Mouse (Mus musculus) heart, adult 9 months (tissue): ENCODE data around the gene Ncbp2.
"Not testable (repeated sequence)": the region's sequence is repeated elsewhere in the genome, so short reads cannot be mapped to it uniquely, and the experiment has no call there.

Experiments used
- DNase-seq, 2 experiments: peaks; one replicate each; pipeline ENCODE4 v3.0.0; 2022; ENCODE audit warnings: low spot score in 2 of 2

Ncbp2 gene

DNA sequence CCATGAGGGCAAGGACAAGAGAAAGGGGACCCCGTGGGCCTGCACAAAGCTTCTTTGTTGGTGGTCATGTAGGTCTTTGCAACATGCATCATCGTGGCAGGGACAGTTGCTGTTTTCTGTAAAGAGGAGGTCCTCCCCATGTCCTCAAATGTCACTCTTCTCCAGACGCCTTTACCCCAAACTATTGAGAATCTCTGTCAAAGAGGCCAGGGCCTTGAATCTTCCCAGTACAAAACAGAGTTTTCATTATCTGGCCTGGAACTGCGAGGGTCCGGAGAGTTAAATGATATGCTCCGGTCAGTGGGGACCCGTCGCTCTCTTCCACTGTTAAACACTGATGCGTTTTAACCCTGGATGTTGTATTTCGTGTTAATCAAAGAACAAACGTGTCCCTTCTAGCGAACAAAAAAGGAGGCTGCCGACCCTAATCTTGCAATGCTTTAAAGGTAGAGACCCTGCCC is 13.7 kb upstream of the Ncbp2 start:
- no peak for DNase-seq

DNA sequence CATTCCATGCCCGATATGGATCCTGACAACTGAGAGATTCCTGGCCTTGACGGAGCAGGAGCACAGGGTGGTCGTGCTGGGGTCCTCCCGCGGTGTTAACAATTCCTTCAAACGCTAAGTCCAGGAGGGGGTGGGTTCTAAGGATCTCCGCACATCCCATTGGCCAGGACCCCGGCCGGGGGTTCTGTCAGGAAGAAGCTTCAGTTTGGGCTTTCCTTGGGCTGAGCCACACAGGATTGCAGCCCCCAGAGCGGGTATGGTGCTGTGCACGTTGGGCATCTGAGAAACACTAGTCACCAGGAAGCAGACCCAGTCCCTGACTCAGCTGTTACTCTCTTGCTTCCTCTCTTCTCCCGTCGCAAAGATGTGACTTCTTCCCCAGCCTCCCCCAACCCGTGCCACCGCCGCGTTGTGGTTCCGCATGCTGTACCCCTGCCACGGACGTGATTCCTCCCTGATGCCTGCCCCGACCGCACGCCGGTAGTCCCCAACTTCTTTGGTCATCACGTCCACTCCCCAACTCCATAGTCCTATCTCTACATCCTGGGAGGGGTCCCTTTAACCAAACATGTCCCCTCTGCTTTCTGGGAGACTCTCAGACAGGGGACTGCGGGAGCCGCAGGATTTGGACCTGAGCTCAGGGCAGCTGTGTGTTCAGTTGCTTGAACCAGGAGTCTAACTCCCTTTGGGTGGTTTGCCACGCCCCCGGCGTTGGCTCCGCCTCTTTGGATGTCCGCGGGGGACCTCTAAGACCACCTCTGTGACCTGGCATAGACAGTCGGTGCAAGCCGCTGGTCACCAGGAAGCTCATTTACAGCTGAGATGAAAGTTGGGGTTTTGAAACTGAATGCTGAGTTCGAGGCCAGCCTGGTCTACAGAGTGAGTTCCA is 13.0 kb upstream of the Ncbp2 start:
- DNase-seq: no peak

DNA sequence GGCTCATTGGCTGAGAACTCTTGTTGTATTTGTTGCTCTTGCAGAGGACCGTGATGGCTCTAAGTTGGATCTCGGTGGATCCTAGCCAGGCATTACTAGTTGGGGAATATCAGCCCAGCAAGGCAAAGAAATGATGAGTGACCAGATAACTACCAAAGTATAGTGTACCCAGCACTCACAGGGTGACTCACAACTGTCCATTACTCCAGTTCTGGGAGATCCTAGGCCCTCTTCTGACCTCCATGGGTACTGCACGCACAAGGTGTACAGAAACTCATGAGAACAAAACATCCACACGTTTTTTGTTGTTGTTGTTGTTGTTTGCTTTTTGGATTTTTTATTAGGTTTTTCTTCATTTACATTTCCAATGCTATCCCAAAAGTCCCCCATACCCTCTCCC is 11.7 kb upstream of the Ncbp2 start:
- DNase-seq: no peak

DNA sequence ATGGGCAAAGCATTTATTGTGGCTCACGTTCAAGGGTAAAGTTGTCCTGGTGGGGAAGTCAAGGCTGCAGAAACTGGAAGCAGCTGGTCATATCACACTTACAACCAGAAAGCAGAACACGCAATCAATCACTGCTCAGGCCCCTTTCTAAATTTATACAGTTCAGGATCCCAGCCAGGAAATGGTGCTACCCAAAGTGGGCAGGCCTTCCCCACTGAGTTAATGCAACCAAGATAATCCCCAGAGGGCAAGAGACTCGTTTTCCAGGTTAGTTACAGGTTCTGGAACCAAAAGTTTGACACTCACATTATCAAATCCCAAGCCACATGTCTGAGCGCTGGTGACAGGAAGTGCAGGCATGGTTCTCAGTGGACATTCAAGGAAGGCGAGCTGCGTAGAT is 9.5 kb upstream of the Ncbp2 start:
- DNase-seq: no peak

DNA sequence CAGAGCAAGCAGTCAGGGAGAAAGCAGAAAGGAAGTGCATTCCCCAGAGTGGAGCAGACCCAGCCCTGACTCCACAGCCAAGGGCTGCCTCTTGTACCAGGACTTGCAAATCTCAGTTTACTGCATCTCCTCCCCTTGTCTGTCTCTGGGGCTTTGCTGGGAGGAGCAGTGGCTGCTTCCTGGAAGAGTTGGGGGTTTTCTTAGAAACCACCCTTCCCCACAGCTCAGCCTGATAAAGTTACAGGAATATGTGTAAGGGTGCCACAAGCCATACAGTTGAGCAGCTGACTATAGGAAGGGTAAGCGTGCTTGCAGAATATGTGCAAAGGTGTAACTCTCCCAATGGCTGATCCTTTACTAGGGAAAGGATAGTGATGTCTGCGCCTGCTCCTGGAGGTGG is 7.7 kb upstream of the Ncbp2 start:
- DNase-seq: no peak

GRCm38 (mm10) chr16:31943980-31944379 is 4.3 kb upstream of the Ncbp2 start:
- peak in 1 of 2 experiments; percentile 63 for DNase-seq

- no peak for DNase-seq
Measured at GRCm38 (mm10) chr16:31944698-31945255, 3.5 kb upstream of the Ncbp2 start.

DNA sequence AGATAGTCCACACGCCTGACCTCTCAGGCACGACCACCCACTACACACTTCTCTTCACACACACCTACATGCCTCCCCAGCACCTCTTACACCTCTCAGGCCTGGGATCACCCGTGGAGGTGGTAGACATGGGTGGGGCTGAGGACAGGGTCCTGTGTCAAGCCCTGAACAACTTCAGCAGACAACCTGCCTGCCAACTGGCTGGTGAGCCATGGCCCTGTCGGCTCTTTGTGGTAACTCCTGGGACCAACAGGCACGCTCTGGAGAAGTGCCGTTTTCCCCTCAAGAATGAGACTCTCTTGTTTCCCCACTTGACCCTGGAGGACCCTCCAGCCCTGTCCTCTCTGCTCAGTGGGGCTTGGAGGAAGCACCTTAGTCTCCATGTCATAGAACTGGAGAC is 2.9 kb upstream of the Ncbp2 start:
- no peak for DNase-seq

- DNase-seq: not testable (repeated sequence)
Measured at GRCm38 (mm10) chr16:31945986-31946385, 2.3 kb upstream of the Ncbp2 start.

DNA sequence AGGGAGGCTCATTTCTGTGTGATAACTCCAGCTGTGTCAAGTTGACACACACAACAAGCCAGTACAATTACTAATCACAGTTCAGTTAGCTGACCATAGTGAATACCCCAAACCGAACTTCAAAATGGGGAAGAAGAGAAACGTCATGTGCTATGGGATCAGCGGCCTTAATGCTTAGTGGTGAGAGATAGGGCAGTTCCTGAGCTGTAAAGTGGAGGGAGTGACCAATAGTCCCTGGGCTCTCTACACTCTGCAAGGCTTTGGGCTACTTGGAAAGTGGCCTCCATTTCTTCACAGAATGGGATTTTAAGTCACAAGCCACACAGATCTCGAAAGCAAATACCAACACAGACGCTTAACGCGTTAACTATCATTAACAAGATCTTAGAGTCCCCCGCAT is 980 bp upstream of the Ncbp2 start:
- DNase-seq: no peak

DNA sequence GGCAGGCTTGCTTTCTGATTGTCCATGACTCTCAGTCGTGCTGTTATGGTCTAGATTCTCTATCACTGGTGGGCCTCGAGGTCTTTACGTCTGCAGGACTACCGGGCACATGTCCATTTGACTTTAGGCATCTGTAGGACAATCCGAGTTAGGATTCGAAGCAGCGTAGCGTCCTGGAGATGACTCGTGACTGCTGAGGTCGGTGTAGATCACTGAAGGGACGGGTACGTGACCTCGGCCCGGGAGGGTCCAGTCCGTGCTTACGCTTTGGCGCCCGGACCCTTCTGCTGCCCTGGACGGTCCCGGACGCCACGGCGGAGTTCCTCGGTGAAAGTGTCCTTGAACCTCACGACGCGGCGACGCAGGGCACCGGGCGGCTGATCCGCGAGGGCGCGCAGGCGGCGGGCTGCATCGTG is 404 bp upstream of the Ncbp2 start:
- no peak for DNase-seq

DNA sequence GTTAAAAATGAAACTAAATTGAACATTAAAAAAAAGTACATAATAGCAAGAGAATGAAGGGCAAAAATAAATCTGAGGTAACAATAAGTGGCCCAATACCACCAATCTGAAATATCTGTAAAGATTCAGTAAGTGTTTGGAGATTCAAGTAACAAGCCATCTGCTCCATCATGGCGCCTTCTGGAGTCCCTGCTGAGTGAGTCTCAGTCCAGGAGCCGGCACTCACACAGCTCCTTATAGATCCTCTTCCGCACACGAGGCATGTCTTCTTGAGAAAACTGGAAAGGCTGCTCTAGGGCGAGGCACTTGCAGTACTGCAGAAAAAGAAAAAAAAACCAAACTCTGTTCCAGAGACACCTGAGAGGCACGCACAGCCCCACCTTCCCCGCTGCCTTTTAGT is 14.9 kb downstream of the Ncbp2 start:
- no peak for DNase-seq

DNA sequence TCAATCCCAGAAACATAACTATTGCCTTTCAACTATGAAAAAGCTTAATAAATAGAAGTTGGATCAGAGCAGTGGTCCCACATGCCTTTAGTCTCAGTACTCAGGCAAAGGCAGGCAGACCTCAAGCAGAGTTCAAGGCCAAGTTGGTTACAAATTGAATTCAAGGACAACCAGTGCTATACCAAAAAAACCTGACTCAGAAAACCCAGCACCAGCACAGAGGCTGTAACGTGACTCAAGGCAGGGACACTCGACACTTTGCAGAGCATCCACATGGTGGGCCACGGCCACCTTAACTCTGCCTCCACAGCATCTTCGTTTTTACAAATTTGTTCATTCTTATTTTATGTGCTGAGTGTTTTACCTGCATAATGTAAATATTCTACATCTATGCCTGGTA is 26.9 kb downstream of the Ncbp2 start:
- DNase-seq: no peak

DNA sequence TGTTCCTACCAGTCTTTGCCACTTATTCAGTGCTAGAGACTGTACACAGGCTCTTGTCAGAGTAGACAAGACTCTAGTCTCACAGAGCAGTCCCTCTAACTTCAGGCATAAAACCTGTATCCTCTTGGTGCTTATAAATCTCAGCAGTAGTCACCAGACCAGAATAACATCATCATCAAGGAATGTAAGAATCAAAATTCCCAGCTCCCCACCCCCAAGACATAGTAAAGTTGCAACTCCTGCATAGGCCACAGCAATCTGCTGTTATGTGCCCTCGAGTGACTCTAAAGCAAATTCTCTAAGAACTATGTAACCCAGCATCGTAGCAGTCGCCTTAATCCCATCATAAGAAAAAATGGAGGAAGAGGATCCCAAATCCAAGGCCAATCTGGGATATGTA is 31.2 kb downstream of the Ncbp2 start:
- no peak for DNase-seq

- DNase-seq: no peak
Measured at GRCm38 (mm10) chr16:31980946-31981345, 32.6 kb downstream of the Ncbp2 start.

- no peak for DNase-seq
Measured at GRCm38 (mm10) chr16:31992039-31992438, 43.7 kb downstream of the Ncbp2 start.

DNA sequence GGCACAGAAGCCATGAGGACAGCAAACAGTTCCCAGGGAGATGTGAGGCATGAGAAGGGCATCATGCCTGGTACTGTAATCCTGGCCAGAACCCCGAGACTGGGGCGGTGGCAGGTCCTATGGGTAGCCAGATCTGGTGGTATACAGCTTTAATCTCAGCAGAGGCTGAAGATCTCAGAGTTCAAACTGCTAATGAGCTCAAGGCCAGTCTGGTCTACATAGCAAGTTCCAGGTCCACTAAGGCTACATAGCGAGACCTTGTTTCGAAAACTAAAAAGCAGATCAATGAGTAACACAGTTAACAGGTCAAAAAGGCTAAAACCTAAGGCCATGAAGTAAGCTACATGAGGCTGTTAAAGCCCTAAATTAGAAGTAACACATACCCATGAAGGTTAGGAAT is 44.9 kb downstream of the Ncbp2 start:
- DNase-seq: no peak

DNA sequence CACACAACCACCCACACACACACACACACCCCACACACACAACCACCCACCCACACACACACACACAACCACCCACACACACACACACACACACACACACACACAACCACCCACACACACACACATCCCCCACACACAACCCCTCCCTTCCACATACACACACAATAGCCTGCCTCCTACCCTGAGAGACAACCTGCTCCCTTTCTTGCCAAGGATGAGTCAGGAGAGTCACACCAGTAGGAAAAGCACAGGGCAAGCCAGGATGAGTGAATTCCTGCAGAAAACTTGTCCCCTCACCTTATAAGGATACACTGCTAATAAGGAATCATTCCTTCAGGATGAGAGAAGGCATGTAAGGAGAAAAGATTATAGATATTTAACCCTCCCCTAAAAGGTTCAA is 45.6 kb downstream of the Ncbp2 start:
- no peak for DNase-seq

DNA sequence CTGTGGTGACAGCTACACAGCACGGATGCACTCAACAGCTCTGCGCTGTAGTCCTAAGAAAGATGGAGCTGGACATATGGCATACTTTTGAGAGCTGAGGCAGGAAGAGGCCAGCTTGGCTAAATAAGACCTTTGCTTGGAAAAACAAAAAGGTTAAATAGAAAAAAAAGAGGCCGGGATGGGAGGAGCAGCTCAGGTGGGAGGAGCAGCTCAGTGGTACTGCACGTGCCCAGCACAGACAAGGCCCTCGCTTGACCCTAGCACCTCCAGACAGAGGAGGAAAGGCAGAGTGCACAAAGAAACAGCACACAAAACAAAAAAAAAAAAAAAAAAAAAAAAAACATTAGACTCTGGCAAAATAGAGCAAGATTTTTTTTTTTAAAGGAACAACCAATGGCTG is 48.1 kb downstream of the Ncbp2 start:
- no peak for DNase-seq

- peak; percentile 90 to 91 for DNase-seq
Measured at GRCm38 (mm10) chr16:32002509-32003477, 54.5 kb downstream of the Ncbp2 start, which contains the start of gene Senp5. Gene Senp5 (minus strand): TSS chr16:32003287.

GRCm38 (mm10) chr16:32004731-32005130 is 56.4 kb downstream of the Ncbp2 start:
- DNase-seq: no peak
